Mouse (Mus musculus): ENCODE data around the gene Hook1.

GRCm38 (mm10) chr4:95933801-95934356 lies 33.2 kb upstream of the Hook1 start:
- TF ChIP-seq POLR2A (IDR thresholded peaks at IDR 0.05; ENCODE audit: low read depth, low read length) (no peak), CTCF (IDR thresholded peaks at IDR 0.05; ENCODE audit: extremely low read depth, insufficient read depth, insufficient read length, insufficient replicate concordance) (no peak)
